Mouse (Mus musculus) cerebellum, adult 2 months (tissue): Measurements from ENCODE around the gene Rab11a. TPM values are rescaled to one million over a fixed set of nuclear protein-coding genes. Genes with fewer than 3 reads are reported as not detected.
A peak's percentile ranks its signal among the peaks of the same experiment; 100 is the strongest.

Experiments used
- DNase-seq, 2 experiments: peaks; one replicate each; pipeline ENCODE4 v3.0.0; 2021
- H3K27ac ChIP-seq: fragments of 200-500 bp; 2 replicates; pipeline ENCODE4 v1.5.1; 2012; ENCODE audit warnings: low read length, control low read depth, inconsistent platforms; ENCODE audit not compliant: insufficient read depth
- H3K27me3 ChIP-seq: fragments of 200-500 bp; 2 replicates; pipeline ENCODE4 v1.6.1; 2012; ENCODE audit warnings: inconsistent platforms, mild to moderate bottlenecking, low read length, moderate library complexity; ENCODE audit not compliant: control insufficient read depth, insufficient read depth
- H3K4me1 ChIP-seq: fragments of 200-500 bp; 2 replicates; pipeline ENCODE4 v1.6.1; 2011; ENCODE audit warnings: low read length; ENCODE audit not compliant: control insufficient read depth, insufficient read depth
- H3K4me3 ChIP-seq: fragments of 200-500 bp; replicated peaks from 2 replicates; pipeline ENCODE3; 2011; ENCODE audit warnings: mild to moderate bottlenecking, low read depth, low read length, control low read depth; ENCODE audit not compliant: insufficient read depth
- CTCF ChIP-seq: fragments of 200-500 bp; IDR thresholded peaks from 2 replicates; pipeline ENCODE4 v1.5.1; 2011; ENCODE audit warnings: low read depth, mild to moderate bottlenecking, control low read depth, low read length, moderate library complexity, borderline replicate concordance; ENCODE audit not compliant: insufficient read depth
- POLR2A ChIP-seq: fragments of 200-500 bp; IDR thresholded peaks from 2 replicates; pipeline ENCODE4 v1.6.1; 2011; ENCODE audit warnings: low read length, control low read depth, borderline replicate concordance; ENCODE audit not compliant: insufficient read depth
- WGBS: fragments of 180-500 bp; shearing (Covaris S2); methylation state at CpG from one replicate; pipeline ENCODE4 v1.1.7; 2018; 5-methylcytosine and 5-hydroxymethylcytosine counted together
- polyA plus RNA-seq: library from polyadenylated mRNA; depleted of rRNA; stranded (reverse); fragments of >200 nt; gene quantifications from 2 replicates; pipeline ENCODE4 v1.2.3, GENCODE M21; 2012

Gene Rab11a
- polyA plus RNA-seq, 1 experiment, result 259 TPM

DNA sequence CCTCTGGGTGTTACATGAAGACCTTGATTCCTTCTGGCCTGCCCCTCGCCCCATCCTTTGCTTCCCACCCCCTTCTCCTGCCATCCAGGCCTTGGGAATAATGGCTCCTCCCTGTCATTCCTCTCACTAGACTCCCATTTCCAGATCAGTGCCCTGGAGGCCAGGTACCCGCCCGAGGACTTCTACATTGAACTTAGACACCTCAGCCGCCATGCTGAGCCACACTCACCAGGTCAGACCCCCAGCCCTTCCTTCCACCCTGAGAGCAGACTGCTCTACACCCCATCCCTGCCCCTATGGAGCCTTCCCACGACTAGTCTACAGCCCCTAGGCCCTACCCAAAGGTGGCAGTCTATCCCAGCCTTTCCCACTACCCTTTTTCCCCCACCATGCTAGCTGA is 39.9 kb downstream of the Rab11a start:
- H3K27ac ChIP-seq, result no peak overlapping the region
- no peak for TF ChIP-seq CTCF
- TF ChIP-seq POLR2A, result no peak
- H3K4me1 ChIP-seq, result no peaks in the 10 kb centered on the region
- no peak for DNase-seq
- WGBS, result 87% methylated on average over 5 of the region's 5 CpGs
- no peaks in the 10 kb centered on the region for H3K27me3 ChIP-seq
- H3K4me3 ChIP-seq, result no peak overlapping the region

DNA sequence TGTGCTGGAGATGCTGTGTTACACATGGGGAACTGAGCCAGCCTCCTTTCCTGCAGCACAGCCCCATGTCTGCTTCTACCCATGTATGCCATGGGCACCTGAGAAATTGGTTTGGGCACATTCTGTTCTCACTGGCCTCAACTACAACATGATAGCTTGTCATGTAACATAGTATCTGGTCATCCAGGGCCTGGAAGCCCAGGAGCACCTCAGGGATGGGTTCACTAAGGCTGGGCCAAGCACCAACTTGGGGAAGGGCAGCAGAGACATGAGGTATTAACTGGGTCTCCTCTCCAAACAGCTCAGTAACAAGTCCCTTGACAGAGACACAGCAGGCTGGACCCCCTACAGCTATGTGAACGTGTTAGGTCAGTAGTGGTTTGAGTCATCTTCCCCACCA is 40.6 kb downstream of the Rab11a start:
- Histone ChIP-seq H3K4me1 (no peaks in the 10 kb centered on the region), H3K27me3 (no peaks in the 10 kb centered on the region), H3K27ac (no peak overlapping the region), H3K4me3 (no peak overlapping the region)
- DNase-seq, result no peak
- WGBS, result 17% methylated on average over 1 of the region's 1 CpGs
- TF ChIP-seq POLR2A (no peak), CTCF (no peak)

DNA sequence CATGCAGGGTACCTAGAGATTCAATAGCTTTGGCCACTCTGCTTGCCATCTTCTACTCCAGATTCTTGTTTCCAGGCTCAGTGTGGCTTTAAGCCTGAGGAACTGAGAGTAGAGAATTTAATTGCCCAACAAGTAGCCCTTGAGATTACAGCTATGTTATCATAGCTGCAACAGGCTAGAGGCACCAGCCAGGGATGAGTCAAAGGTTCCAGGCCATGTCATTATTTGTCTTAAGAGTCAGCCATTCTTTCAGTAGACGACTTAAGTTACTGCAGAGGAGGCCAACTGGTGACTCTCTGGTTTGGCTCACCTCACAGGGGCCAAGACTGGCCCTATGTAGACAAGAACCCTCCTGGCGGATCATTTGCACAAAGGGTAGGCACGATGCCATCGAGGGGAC is 41.2 kb downstream of the Rab11a start:
- Histone ChIP-seq H3K27ac (no peak overlapping the region), H3K4me1 (no peaks in the 10 kb centered on the region), H3K27me3 (no peaks in the 10 kb centered on the region), H3K4me3 (no peak overlapping the region)
- TF ChIP-seq CTCF, result no peak
- TF ChIP-seq POLR2A, result no peak
- no peak for DNase-seq
- 74% methylated on average over 4 of the region's 4 CpGs for WGBS

DNA sequence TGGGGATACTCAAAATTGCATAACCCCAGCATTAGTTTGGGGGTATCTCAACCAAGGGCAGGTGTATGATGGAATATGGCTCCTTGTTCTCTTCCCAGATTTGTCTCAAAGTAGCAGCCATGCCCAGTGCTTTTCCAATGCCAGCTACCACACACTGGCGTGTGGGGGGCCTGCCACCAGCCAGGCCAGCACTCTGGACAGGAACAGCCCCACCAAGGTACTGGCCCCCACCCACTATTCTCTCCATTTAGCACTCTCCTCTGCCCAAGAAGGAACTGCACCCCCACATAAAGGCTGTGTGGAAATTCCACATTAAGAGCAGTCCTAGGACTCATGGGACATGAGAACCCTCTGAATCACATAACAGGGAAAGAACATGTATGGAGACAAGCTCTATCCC is 42.3 kb downstream of the Rab11a start:
- no peak for DNase-seq
- 88% methylated on average over 1 of the region's 1 CpGs for WGBS
- H3K4me3 ChIP-seq, result no peak overlapping the region
- H3K4me1 ChIP-seq, result no peaks in the 10 kb centered on the region
- TF ChIP-seq CTCF, result no peak
- no peak for TF ChIP-seq POLR2A
- H3K27me3 ChIP-seq, result no peaks in the 10 kb centered on the region
- no peak overlapping the region for H3K27ac ChIP-seq

DNA sequence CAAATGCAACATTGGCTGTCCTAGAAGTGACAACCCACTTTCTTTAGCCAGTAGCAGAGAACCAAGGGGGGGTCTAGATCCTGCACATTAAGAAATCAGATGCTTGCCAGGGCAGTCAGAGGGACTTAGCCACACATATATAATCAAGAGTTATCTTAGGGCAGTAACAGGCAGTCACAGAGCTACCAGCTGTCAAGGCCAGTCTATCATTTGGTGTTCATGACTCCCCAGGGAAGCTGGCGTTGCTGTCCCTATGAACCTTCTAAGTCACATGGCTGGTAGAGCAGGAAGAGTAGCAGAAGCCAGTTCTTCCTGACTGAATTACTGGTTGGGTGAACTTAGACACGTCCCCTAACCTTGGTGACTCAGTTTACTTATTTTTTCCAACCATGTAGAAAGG is 44.5 kb downstream of the Rab11a start:
- TF ChIP-seq CTCF (no peak), POLR2A (no peak)
- WGBS, result 48% methylated on average over 2 of the region's 2 CpGs
- H3K4me3 ChIP-seq, result no peak overlapping the region
- no peaks in the 10 kb centered on the region; the same call in 1 of the 2 replicates for H3K4me1 ChIP-seq
- no peak overlapping the region for H3K27ac ChIP-seq
- DNase-seq, result no peak
- H3K27me3 ChIP-seq, result no peaks in the 10 kb centered on the region

DNA sequence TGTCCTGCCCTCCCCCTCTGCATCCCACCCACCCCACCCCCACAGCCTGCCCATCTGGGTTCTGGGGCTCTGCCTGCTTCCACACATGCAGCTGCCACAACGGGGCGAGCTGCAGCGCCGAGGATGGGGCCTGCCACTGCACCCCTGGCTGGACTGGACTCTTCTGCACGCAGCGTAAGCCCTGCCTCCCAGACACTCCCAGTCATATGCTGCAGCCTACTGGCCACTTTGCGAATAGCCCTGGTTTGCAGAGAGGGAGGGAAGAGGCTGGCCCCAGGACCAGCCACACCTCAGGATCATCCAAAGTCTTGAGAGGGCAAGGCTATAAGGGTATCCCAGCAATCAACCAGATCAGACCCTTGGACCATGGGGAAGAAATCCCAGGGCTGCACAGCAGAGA is 46.4 kb downstream of the Rab11a start:
- TF ChIP-seq CTCF, result peak; percentile 92
- TF ChIP-seq POLR2A, result no peak
- no peak overlapping the region for H3K4me3 ChIP-seq
- no peaks in the 10 kb centered on the region for H3K27me3 ChIP-seq
- 5% methylated on average over 7 of the region's 7 CpGs for WGBS
- H3K4me1 ChIP-seq, result no peaks in the 10 kb centered on the region; the same call in 1 of the 2 replicates
- peak; percentile 67 to 74 for DNase-seq
- H3K27ac ChIP-seq, result no peak overlapping the region

DNA sequence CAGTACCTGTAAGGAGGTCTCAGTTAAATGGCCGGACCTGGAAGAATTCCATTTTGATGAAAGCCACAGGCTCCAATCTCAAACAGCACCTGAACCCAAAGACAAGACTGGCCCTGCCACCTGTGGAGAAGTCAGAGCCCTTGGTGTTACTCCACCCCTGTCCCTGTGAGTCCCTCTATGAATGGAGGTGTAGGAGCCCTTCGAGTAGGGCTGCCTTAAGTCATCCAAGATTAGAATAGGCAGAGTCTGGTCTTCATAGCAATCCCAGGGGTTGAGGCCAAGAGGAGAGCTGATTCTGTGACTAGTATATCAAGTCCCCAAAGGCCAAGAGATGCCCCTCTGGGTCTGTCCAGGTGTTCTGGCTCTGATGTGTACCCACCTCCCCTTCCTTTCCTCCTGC is 46.8 kb downstream of the Rab11a start:
- Histone ChIP-seq H3K27me3 (no peaks in the 10 kb centered on the region), H3K4me3 (no peak overlapping the region), H3K4me1 (no peaks in the 10 kb centered on the region; the same call in 1 of the 2 replicates), H3K27ac (no peak overlapping the region)
- no peak for TF ChIP-seq CTCF
- TF ChIP-seq POLR2A, result no peak
- WGBS, result 81% methylated on average over 2 of the region's 2 CpGs
- DNase-seq, result no peak

DNA sequence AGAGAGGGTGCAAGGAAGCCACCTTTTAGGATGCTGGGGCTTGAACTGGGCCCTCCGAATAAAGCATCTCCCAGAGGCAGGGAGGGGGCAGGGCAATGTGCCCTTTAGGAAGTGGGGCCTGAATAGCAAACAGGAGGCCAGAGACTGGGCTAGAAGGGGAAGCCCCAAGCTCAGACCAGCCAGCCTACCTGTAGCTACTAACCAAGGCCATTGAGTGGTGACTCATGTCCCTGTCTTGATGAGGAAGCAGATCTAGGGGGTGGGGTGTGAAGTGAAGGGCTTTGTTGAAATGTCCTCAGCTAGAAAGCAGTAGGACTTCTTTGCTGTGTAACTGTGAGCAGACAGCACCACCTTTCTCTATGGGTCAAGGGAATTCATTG is 49.6 kb downstream of the Rab11a start:
- no peak for TF ChIP-seq CTCF
- TF ChIP-seq POLR2A, result no peak
- WGBS, result 71% methylated on average over 1 of the region's 1 CpGs
- Histone ChIP-seq H3K27ac (no peak overlapping the region), H3K4me1 (no peaks in the 10 kb centered on the region; the same call in 1 of the 2 replicates), H3K4me3 (no peak overlapping the region), H3K27me3 (no peaks in the 10 kb centered on the region)
- no peak for DNase-seq
